Mouse (Mus musculus) neural tube, embryonic 14.5 days (tissue): Measurements from ENCODE around the gene Eid3. TPM values are rescaled to one million over a fixed set of nuclear protein-coding genes. Genes with fewer than 3 reads are reported as not detected.

ENCODE experiments used
- ATAC-seq: fragments of 200-750 bp; cut with Nextera tagmentation; 2 replicates; pipeline ENCODE4 v1.8.0; 2017; ENCODE audit warnings: low read depth, mild to moderate bottlenecking, moderate TSS enrichment, moderate library complexity
- H3K27ac ChIP-seq: fragments of 300-500 bp; sonication (generic); 2 replicates; pipeline ENCODE4 v1.5.1; 2014; ENCODE audit warnings: low read depth, mild to moderate bottlenecking, control low read depth, low read length, moderate library complexity, mixed read lengths
- H3K27me3 ChIP-seq: fragments of 300-500 bp; sonication (generic); 2 replicates; pipeline ENCODE4 v1.6.1; 2014; ENCODE audit warnings: low read length; ENCODE audit not compliant: control insufficient read depth, insufficient read depth
- H3K36me3 ChIP-seq: fragments of 300-500 bp; sonication (generic); 2 replicates; pipeline ENCODE4 v1.6.1; 2014; ENCODE audit warnings: low read length, mixed read lengths; ENCODE audit not compliant: control insufficient read depth, insufficient read depth
- H3K4me1 ChIP-seq: fragments of 300-500 bp; sonication (generic); 2 replicates; pipeline ENCODE4 v1.6.1; 2014; ENCODE audit warnings: low read length; ENCODE audit not compliant: control insufficient read depth, insufficient read depth
- H3K4me2 ChIP-seq: fragments of 300-500 bp; sonication (generic); 2 replicates; pipeline ENCODE4 v1.6.1; 2014; ENCODE audit warnings: mild to moderate bottlenecking, low read depth, low read length, control low read depth
- H3K4me3 ChIP-seq: fragments of 300-500 bp; sonication (generic); 2 replicates; pipeline ENCODE4 v1.5.1; 2014; ENCODE audit warnings: low read depth, low read length, control low read depth, mixed read lengths
- H3K9ac ChIP-seq: fragments of 300-500 bp; sonication (generic); replicated peaks from 2 replicates; pipeline ENCODE4 v1.6.1; 2014; ENCODE audit warnings: low read depth, mild to moderate bottlenecking, control low read depth, low read length, mixed read lengths
- H3K9me3 ChIP-seq: fragments of 300-500 bp; sonication (generic); 2 replicates; pipeline ENCODE4 v1.6.1; 2016; ENCODE audit warnings: low read length; ENCODE audit not compliant: control insufficient read depth
- WGBS: fragments of 180-500 bp; shearing (Covaris S2); extraction: QIAGEN DNeasy Blood & Tissue Kit; methylation state at CpG from one replicate; pipeline ENCODE4 v1.1.7; 2014; 5-methylcytosine and 5-hydroxymethylcytosine counted together
- polyA plus RNA-seq: library from polyadenylated mRNA; unstranded; fragments of >200 nt; fragmentation: Nextera tagmentation; extraction: Ambion mirVana; gene quantifications from 2 replicates; pipeline ENCODE4 v1.2.1, GENCODE M21; 2014

Gene Eid3
- polyA plus RNA-seq, 1 experiment from 2014 or later, result 0.88 TPM

GRCm38 (mm10) chr10:82913772-82914171 lies 47.3 kb downstream of the Eid3 start:
- no peaks in the 10 kb centered on the region for H3K4me1 ChIP-seq
- ATAC-seq, result no peak
- WGBS, result 90% methylated on average over 6 of the region's 6 CpGs
- H3K4me3 ChIP-seq, result no peak overlapping the region
- no peak overlapping the region for H3K9ac ChIP-seq
- H3K27ac ChIP-seq, result no peak overlapping the region
- H3K27me3 ChIP-seq, result no peaks in the 10 kb centered on the region
- H3K9me3 ChIP-seq, result no peaks in the 10 kb centered on the region
- no peaks in the 10 kb centered on the region for H3K36me3 ChIP-seq
- H3K4me2 ChIP-seq, result no peak overlapping the region

Other genes with a start within 250 kb of the Eid3 start
- 32.8 and 44.8 TPM in 2 replicates for gene 1190007I07Rik, start 243.4 kb upstream of the Eid3 start, polyA plus RNA-seq
- gene Tdg, start 236.8 kb upstream of the Eid3 start, polyA plus RNA-seq, result 157 and 206 TPM in 2 replicates
- 0.42 and 1.7 TPM in 2 replicates for gene Glt8d2, start 176.0 kb upstream of the Eid3 start, polyA plus RNA-seq
- gene Hcfc2, start 170.5 kb upstream of the Eid3 start, polyA plus RNA-seq, result 38.2 and 40.6 TPM in 2 replicates
- 41.2 and 48.2 TPM in 2 replicates for gene Nfyb, start 102.5 kb upstream of the Eid3 start, polyA plus RNA-seq
- 110 and 132 TPM in 2 replicates for gene Txnrd1, start 32.7 kb upstream of the Eid3 start, polyA plus RNA-seq
- gene Chst11, start 118.9 kb downstream of the Eid3 start, polyA plus RNA-seq, result 4.6 and 5.2 TPM in 2 replicates